Mouse (Mus musculus): ENCODE measurements at regions not wholly inside any gene's neighbourhood (a gene's known extent, or its start where the extent isn't known, plus 50 kb on each side); places are given as distances from the start of the nearest gene placed in this dataset.

DNA sequence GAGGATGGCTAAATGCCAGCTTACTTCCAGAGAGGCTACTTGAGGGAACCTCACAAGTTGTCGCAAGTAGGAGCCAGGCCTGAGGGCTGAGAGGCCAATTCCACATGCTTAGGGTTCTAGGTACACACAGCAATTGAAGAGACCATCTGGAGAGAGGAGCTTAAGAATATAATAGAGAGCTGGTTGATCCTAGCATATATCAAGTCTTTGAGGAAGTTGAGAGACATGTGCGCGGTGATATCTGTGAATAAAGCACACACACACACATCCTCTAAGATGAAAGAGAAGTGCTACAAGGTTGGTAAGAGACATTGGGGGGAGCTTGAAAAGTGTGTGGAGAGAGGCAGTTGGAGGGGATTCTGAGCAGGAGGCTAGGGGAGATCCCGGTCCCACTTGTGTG lies 189.5 kb downstream of the Zfp462 start:
- no peak overlapping the region for H3K4me3 ChIP-seq (ENCODE audit: low read length)
- H3K27ac ChIP-seq (ENCODE audit: low read length) = no peak overlapping the region
- no peak for ATAC-seq (ENCODE audit: low FRiP score, low TSS enrichment)
- 0 out of 2 replicates have a peak, but pooled peaks cover 2% of the 10 kb centered on the region for H3K4me1 ChIP-seq (ENCODE audit: insufficient read depth, low read length)
- 93% methylated on average over 4 of the region's 4 CpGs for whole genome bisulfite sequencing
- no peaks in the 10 kb centered on the region for H3K9me3 ChIP-seq (ENCODE audit: low read length)
- H3K27me3 ChIP-seq (ENCODE audit: insufficient read depth, low read length) = no peaks in the 10 kb centered on the region
- no peak overlapping the region for H3K9ac ChIP-seq (replicated peaks; ENCODE audit: low read length)
- no peaks in the 10 kb centered on the region for H3K36me3 ChIP-seq (ENCODE audit: insufficient read depth, low read length)
- no peak overlapping the region for H3K4me2 ChIP-seq (replicated peaks; ENCODE audit: low read depth, low read length)

DNA sequence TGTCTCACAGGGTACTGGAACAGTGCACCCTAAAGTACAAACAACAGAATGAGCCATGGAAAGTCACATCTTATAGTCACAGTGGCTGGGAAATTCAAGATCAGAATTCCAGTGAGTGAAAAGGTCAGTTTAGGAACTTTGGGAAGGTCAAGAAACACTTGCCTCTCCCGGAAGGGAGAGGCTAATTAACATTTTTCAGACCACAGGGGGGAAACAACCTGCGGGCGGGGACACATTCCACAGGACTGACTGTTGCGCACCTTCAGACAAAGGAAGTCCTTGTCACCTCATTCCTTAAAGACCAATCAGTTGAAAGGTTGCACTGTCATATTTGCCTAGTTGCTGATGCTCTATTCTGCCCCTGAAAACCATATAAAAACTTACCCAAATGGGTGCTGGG lies 189.9 kb downstream of the Zfp462 start:
- no peak overlapping the region for H3K27ac ChIP-seq (ENCODE audit: low read length)
- ATAC-seq (ENCODE audit: low FRiP score, low TSS enrichment) = no peak
- H3K4me1 ChIP-seq (ENCODE audit: insufficient read depth, low read length) = 0 out of 2 replicates have a peak, but pooled peaks cover 2% of the 10 kb centered on the region
- H3K4me3 ChIP-seq (ENCODE audit: low read length) = no peak overlapping the region
- no peaks in the 10 kb centered on the region for H3K36me3 ChIP-seq (ENCODE audit: insufficient read depth, low read length)
- no peak overlapping the region for H3K9ac ChIP-seq (replicated peaks; ENCODE audit: low read length)
- H3K27me3 ChIP-seq (ENCODE audit: insufficient read depth, low read length) = no peaks in the 10 kb centered on the region
- 48% methylated on average over 4 of the region's 4 CpGs for WGBS
- H3K4me2 ChIP-seq (replicated peaks; ENCODE audit: low read depth, low read length) = no peak overlapping the region
- H3K9me3 ChIP-seq (ENCODE audit: low read length) = no peaks in the 10 kb centered on the region

DNA sequence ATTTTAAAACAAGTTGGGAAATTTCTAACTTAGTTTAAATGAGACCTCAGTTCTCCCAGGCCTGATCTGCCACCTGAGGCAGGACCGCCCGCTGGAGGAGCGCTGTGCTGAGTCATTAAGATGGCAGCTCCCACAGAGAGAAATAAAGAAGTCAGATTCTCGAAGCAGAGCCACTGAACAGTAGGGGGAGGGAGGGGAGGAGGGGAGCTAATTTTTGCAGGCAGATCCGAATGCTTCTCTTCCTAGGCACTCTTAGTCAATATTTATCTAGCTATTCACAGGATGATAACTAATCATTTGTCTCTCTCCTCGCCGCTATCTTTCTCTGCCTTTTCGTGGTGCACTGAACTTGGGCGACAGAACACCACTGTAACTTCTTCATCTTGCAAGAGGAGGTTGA lies 191.4 kb downstream of the Zfp462 start:
- H3K4me1 ChIP-seq (ENCODE audit: insufficient read depth, low read length) = 0 out of 2 replicates have a peak, but pooled peaks cover 7% of the 10 kb centered on the region
- peak overlapping the region; percentile 25; the same call in 1 of the 2 replicates for H3K4me2 ChIP-seq (replicated peaks; ENCODE audit: low read depth, low read length)
- H3K9me3 ChIP-seq (ENCODE audit: low read length) = no peaks in the 10 kb centered on the region
- no peak overlapping the region for H3K4me3 ChIP-seq (ENCODE audit: low read length)
- no peaks in the 10 kb centered on the region for H3K27me3 ChIP-seq (ENCODE audit: insufficient read depth, low read length)
- H3K27ac ChIP-seq (ENCODE audit: low read length) = no peak overlapping the region
- WGBS = 24% methylated on average over 9 of the region's 9 CpGs
- ATAC-seq (ENCODE audit: low FRiP score, low TSS enrichment) = peak; percentile 78; the same call in 1 of the 2 replicates
- no peaks in the 10 kb centered on the region for H3K36me3 ChIP-seq (ENCODE audit: insufficient read depth, low read length)
- H3K9ac ChIP-seq (replicated peaks; ENCODE audit: low read length) = no peak overlapping the region

DNA sequence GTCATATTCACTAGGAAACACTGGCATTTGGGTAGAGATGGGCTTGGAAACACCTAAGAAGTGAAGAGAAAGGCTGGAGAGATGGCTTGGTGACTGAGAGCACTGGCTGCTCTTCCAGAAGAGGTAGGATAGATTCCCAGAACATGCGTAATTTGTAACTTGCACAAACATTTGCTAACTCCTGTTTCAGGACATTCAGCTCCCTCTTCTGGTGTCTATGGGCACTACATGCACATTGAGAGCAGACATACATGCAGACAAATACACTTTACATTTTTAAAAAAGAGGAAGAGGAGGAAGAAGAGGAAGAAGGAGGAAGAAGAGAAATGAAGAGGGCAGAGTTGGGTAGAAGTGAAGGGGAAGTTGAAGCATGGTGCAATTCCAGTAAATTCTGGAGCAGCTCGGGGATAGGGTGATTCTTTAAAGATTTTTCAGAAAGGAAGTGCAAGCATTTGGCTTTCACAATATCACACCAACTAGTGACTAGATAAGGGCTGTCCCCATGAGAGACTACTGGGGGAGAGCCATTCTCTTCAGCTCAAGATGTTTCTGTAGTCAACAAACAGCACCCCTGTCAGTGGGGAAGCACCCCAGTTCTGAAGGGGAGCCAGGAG lies 193.0 kb downstream of the Zfp462 start:
- no peak overlapping the region for H3K4me2 ChIP-seq (replicated peaks; ENCODE audit: low read depth, low read length)

DNA sequence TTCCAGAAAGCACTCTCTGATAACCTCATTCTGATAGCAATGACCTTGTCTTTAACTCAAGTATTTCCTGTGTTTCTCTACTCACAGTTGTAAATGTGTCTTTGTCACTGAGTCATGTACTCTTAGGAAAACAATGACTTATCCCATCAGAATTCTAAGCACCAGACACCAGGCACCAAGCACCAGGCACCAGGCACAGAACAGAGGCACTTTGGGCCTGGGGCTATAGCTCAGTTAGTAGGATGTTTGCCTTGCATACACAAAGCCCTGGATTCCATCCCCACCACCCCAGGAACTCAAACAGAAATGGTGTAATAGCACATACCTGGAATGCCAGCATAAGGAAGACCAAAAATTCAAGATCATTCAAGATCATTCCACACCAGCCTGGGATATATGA lies 196.5 kb downstream of the Zfp462 start:
- Histone ChIP-seq H3K4me1 (ENCODE audit: insufficient read depth, low read length) (0 out of 2 replicates have a peak, but pooled peaks cover 8% of the 10 kb centered on the region), H3K36me3 (ENCODE audit: insufficient read depth, low read length) (no peaks in the 10 kb centered on the region), H3K27ac (ENCODE audit: low read length) (0 out of 2 replicates have a peak overlapping the region, but pooled peaks have one; percentile 17), H3K9ac (replicated peaks; ENCODE audit: low read length) (no peak overlapping the region), H3K9me3 (ENCODE audit: low read length) (no peaks in the 10 kb centered on the region), H3K4me2 (replicated peaks; ENCODE audit: low read depth, low read length) (no peak overlapping the region), H3K4me3 (ENCODE audit: low read length) (no peak overlapping the region), H3K27me3 (ENCODE audit: insufficient read depth, low read length) (no peaks in the 10 kb centered on the region)
- no peak for ATAC-seq (ENCODE audit: low FRiP score, low TSS enrichment)

More for the DNA sequence above, 193.0 kb downstream of the Zfp462 start:
- 85% methylated on average over 2 of the region's 2 CpGs for WGBS
- no peaks in the 10 kb centered on the region for H3K36me3 ChIP-seq (ENCODE audit: insufficient read depth, low read length)
- no peak overlapping the region for H3K4me3 ChIP-seq (ENCODE audit: low read length)
- H3K4me1 ChIP-seq (ENCODE audit: insufficient read depth, low read length) = 0 out of 2 replicates have a peak, but pooled peaks cover 10% of the 10 kb centered on the region
- H3K9me3 ChIP-seq (ENCODE audit: low read length) = no peaks in the 10 kb centered on the region
- no peak overlapping the region for H3K9ac ChIP-seq (replicated peaks; ENCODE audit: low read length)
- no peaks in the 10 kb centered on the region for H3K27me3 ChIP-seq (ENCODE audit: insufficient read depth, low read length)
- no peak overlapping the region for H3K27ac ChIP-seq (ENCODE audit: low read length)
- ATAC-seq (ENCODE audit: low FRiP score, low TSS enrichment) = no peak

DNA sequence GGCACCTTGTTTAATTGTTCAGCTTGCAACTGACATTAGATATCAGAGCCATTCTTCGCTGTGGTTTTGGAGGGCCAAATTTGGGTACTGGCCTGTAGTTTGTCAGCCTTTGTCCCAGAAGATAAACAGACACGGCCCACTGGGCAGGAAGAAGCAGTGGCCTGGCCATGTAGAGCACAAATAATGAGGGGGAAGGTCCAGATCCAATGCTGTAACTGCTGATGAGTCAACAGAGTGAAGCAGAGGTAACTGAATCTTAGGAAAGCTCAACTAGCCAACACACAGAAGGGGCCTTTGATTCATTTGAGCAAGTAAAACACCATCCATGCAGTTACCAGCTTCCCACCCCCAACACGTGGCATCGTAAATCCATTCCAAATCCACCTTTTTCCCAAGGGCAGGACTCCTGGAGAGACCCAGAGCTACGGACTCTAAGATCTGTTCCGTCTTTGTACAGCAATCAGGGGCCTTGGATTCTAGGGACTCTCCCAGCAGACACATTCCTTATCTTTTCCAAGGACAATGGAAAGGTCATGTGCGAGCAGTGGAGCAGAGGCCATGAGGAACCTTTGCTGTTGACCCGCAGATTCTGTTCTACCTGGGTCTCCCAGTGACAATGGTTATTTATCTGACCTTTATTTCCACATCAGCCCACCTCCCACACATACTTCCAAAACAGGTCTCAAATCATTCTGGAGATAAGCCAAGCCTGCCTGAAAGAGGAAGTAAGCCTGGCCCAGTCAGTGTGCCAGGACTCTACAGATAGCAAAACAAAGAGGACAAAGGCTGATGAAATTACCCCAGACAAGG lies 197.3 kb downstream of the Zfp462 start:
- 37% methylated on average over 8 of the region's 8 CpGs for WGBS

DNA sequence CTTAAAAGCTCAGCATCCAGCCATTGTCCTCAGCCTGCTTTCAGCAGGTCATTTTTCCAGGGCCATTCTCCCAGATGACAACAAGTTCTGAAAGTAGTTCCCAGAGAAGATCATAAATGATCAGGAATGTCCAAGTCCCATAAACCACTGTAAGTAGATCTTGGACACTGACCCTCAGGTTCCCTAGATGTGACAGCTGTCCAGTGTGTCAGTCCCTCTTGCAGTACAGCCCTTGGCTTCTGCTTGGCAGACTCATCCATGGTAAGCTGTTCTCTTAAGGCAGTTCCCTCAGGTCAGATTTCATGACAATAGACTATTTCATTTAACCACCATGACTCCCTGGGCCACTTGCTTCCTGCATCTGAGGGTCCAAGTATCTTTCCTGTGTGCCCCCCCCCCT lies 198.6 kb downstream of the Zfp462 start:
- Histone ChIP-seq H3K9me3 (ENCODE audit: low read length) (no peaks in the 10 kb centered on the region), H3K27ac (ENCODE audit: low read length) (no peak overlapping the region), H3K9ac (replicated peaks; ENCODE audit: low read length) (no peak overlapping the region), H3K27me3 (ENCODE audit: insufficient read depth, low read length) (no peaks in the 10 kb centered on the region), H3K4me2 (replicated peaks; ENCODE audit: low read depth, low read length) (no peak overlapping the region), H3K4me3 (ENCODE audit: low read length) (no peak overlapping the region), H3K4me1 (ENCODE audit: insufficient read depth, low read length) (0 out of 2 replicates have a peak, but pooled peaks cover 8% of the 10 kb centered on the region), H3K36me3 (ENCODE audit: insufficient read depth, low read length) (no peaks in the 10 kb centered on the region)
- ATAC-seq (ENCODE audit: low FRiP score, low TSS enrichment) = no peak

More for the DNA sequence above, 197.3 kb downstream of the Zfp462 start:
- Histone ChIP-seq H3K27ac (ENCODE audit: low read length) (0 out of 2 replicates have a peak overlapping the region, but pooled peaks have one; percentile 17), H3K9me3 (ENCODE audit: low read length) (no peaks in the 10 kb centered on the region), H3K4me2 (replicated peaks; ENCODE audit: low read depth, low read length) (no peak overlapping the region), H3K36me3 (ENCODE audit: insufficient read depth, low read length) (no peaks in the 10 kb centered on the region), H3K9ac (replicated peaks; ENCODE audit: low read length) (no peak overlapping the region), H3K4me1 (ENCODE audit: insufficient read depth, low read length) (0 out of 2 replicates have a peak, but pooled peaks cover 8% of the 10 kb centered on the region), H3K4me3 (ENCODE audit: low read length) (no peak overlapping the region), H3K27me3 (ENCODE audit: insufficient read depth, low read length) (no peaks in the 10 kb centered on the region)
- ATAC-seq (ENCODE audit: low FRiP score, low TSS enrichment) = peak; percentile 73; the same call in 1 of the 2 replicates

DNA sequence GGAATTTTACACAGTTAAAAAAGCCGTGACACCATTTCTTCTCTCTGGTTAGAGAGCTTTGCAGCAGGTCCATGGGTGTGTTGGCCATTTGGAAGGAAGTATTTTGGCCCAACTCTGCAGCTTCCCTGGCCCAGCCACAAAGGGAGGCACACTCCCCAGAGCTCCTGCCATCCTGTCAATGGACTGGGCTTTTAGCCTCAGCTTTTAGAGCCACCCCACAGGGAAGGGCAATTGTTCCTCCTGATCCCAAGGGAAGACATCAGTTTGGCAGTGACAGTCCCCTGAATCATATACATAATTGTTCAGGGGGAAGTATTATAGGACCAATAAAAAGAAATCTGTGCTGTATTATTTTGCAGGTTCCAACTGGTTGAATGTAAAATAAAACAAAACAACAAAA lies 200.1 kb downstream of the Zfp462 start:
- ATAC-seq (ENCODE audit: low FRiP score, low TSS enrichment) = no peak

DNA sequence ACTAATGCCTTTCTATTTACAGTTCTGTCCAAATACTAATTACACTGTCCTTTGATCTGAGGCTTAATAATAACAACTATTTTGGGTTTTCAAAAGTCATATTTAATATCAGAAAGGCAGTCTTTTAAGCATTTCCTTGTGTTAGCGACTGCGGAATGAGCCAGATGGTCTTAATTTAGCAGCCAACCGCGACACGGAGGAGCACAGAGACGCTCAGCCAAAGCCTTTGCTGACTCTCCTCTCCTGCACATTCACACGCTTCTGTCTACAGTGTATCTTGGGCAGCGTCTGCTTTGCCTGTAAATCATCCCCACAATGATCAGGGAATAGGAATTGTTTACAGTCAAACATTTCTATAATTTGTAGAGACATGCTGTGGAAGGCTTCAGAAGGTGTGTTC lies 201.1 kb downstream of the Zfp462 start:
- Histone ChIP-seq H3K27ac (ENCODE audit: low read length) (no peak overlapping the region), H3K4me1 (ENCODE audit: insufficient read depth, low read length) (0 out of 2 replicates have a peak, but pooled peaks cover 6% of the 10 kb centered on the region), H3K4me2 (replicated peaks; ENCODE audit: low read depth, low read length) (no peak overlapping the region), H3K9me3 (ENCODE audit: low read length) (no peaks in the 10 kb centered on the region), H3K27me3 (ENCODE audit: insufficient read depth, low read length) (no peaks in the 10 kb centered on the region), H3K4me3 (ENCODE audit: low read length) (no peak overlapping the region), H3K9ac (replicated peaks; ENCODE audit: low read length) (no peak overlapping the region), H3K36me3 (ENCODE audit: insufficient read depth, low read length) (no peaks in the 10 kb centered on the region)
- ATAC-seq (ENCODE audit: low FRiP score, low TSS enrichment) = no peak
- WGBS = 50% methylated on average over 8 of the region's 8 CpGs

More for the DNA sequence above, 200.1 kb downstream of the Zfp462 start:
- no peaks in the 10 kb centered on the region for H3K36me3 ChIP-seq (ENCODE audit: insufficient read depth, low read length)
- H3K27ac ChIP-seq (ENCODE audit: low read length) = no peak overlapping the region
- WGBS = 78% methylated on average over 1 of the region's 1 CpGs
- no peak overlapping the region for H3K9ac ChIP-seq (replicated peaks; ENCODE audit: low read length)
- 0 out of 2 replicates have a peak, but pooled peaks cover 8% of the 10 kb centered on the region for H3K4me1 ChIP-seq (ENCODE audit: insufficient read depth, low read length)
- H3K27me3 ChIP-seq (ENCODE audit: insufficient read depth, low read length) = no peaks in the 10 kb centered on the region
- no peak overlapping the region for H3K4me3 ChIP-seq (ENCODE audit: low read length)
- H3K9me3 ChIP-seq (ENCODE audit: low read length) = no peaks in the 10 kb centered on the region
- no peak overlapping the region for H3K4me2 ChIP-seq (replicated peaks; ENCODE audit: low read depth, low read length)

DNA sequence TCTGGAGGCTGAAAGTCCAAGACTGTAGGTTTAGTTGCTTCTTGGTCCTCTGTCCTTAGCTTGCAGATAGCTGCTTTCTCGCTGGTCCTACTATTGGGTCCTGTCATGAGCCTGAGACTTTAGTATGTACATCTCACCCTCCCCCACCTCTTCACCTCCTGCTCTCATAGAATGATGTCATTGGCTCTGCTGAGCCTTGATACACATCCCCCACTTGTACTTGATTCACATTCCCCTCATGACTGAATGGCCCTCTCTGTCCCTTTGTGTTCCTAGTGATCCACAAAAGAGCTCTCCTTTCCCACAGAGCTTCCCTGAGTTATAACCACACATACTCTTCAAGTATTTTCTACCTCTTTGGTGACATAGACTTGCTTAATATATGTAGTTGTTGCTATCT lies 201.5 kb upstream of the Rad23b start:
- no peaks in the 10 kb centered on the region for H3K36me3 ChIP-seq (ENCODE audit: insufficient read depth, low read length)
- H3K4me2 ChIP-seq (replicated peaks; ENCODE audit: low read depth, low read length) = no peak overlapping the region
- H3K4me1 ChIP-seq (ENCODE audit: insufficient read depth, low read length) = no peaks in the 10 kb centered on the region
- no peaks in the 10 kb centered on the region for H3K27me3 ChIP-seq (ENCODE audit: insufficient read depth, low read length)
- H3K9me3 ChIP-seq (ENCODE audit: low read length) = no peaks in the 10 kb centered on the region
- H3K27ac ChIP-seq (ENCODE audit: low read length) = no peak overlapping the region
- H3K4me3 ChIP-seq (ENCODE audit: low read length) = no peak overlapping the region
- H3K9ac ChIP-seq (replicated peaks; ENCODE audit: low read length) = no peak overlapping the region
- 74% methylated on average over 1 of the region's 1 CpGs for WGBS
- no peak for ATAC-seq (ENCODE audit: low FRiP score, low TSS enrichment)

Data from kidney, embryonic 16.5 days (tissue).